Mouse (Mus musculus) spleen, adult 2 months (tissue): ENCODE data around the gene Gars. TPM values are rescaled to one million over a fixed set of nuclear protein-coding genes. Genes with fewer than 3 reads are reported as not detected.

Experiments
- DNase-seq, 2 experiments: peaks; one replicate each; pipeline versions ENCODE4 v3.0.0 to v3.0.0-alpha.2; 2012 to 2021; ENCODE audit warnings: low spot score in 2 of 2, low read depth in 1 of 2
- H3K27ac ChIP-seq: fragments of 200-500 bp; 2 replicates; pipeline ENCODE4 v1.5.1; 2012; ENCODE audit warnings: low read length, inconsistent platforms; ENCODE audit not compliant: insufficient read depth
- H3K27me3 ChIP-seq: fragments of 200-500 bp; 2 replicates; pipeline ENCODE4 v1.6.1; 2012; ENCODE audit warnings: mild to moderate bottlenecking, moderate library complexity, low read length, inconsistent platforms; ENCODE audit not compliant: control insufficient read depth, insufficient read depth
- H3K36me3 ChIP-seq: fragments of 200-500 bp; 2 replicates; pipeline ENCODE4 v1.6.1; 2012; ENCODE audit warnings: mild to moderate bottlenecking, low read length, inconsistent platforms; ENCODE audit not compliant: control insufficient read depth, insufficient read depth
- H3K4me1 ChIP-seq: fragments of 200-500 bp; 2 replicates; pipeline ENCODE4 v1.6.1; 2011; ENCODE audit warnings: inconsistent platforms; ENCODE audit not compliant: control insufficient read depth, insufficient read depth, insufficient read length
- H3K4me3 ChIP-seq: fragments of 200-500 bp; 2 replicates; pipeline ENCODE4 v1.5.1; 2011; ENCODE audit warnings: mild to moderate bottlenecking, inconsistent platforms; ENCODE audit not compliant: insufficient read depth, insufficient read length; ENCODE audit errors: extremely low read depth
- CTCF ChIP-seq: fragments of 200-500 bp; IDR thresholded peaks from 2 replicates; pipeline ENCODE4 v1.5.1; 2011; ENCODE audit warnings: mild to moderate bottlenecking, inconsistent platforms; ENCODE audit not compliant: insufficient read depth, insufficient read length, insufficient replicate concordance; ENCODE audit errors: extremely low read depth
- POLR2A ChIP-seq: fragments of 200-500 bp; IDR thresholded peaks from 2 replicates; pipeline ENCODE4 v1.6.1; 2011; ENCODE audit warnings: low read depth, low read length, inconsistent platforms
- WGBS: fragments of 180-500 bp; shearing (Covaris S2); methylation state at CpG from one replicate; pipeline ENCODE4 v1.1.7; 2018; 5-methylcytosine and 5-hydroxymethylcytosine counted together
- polyA plus RNA-seq: library from polyadenylated mRNA; depleted of rRNA; stranded (reverse); fragments of >200 nt; gene quantifications from 2 replicates; pipeline ENCODE4 v1.2.3, GENCODE M21; 2012

Gene Gars
- polyA plus RNA-seq, 1 experiment, result 17.1 TPM

DNA sequence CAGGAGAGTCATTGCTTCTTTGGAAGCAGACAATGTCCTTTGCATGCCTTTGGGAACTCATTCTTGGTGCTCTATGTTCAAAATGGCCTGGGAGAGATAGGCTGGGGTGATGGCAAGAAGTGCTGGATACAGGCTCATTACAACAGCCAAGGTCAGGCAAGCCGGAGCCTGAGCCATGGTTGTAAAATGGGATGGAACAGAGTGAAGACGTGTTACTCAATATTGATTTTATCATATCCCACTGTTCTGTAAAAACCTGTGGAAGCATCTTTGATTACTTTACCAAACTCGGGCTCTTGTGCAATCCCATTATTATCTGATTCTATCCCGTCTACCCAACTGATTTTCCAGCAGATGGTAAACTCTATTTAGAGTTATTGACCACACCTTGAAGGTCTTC lies 36.5 kb upstream of the Gars start:
- no peak for DNase-seq
- no peaks in the 10 kb centered on the region for H3K36me3 ChIP-seq
- 87% methylated on average over 4 of the region's 4 CpGs for WGBS

DNA sequence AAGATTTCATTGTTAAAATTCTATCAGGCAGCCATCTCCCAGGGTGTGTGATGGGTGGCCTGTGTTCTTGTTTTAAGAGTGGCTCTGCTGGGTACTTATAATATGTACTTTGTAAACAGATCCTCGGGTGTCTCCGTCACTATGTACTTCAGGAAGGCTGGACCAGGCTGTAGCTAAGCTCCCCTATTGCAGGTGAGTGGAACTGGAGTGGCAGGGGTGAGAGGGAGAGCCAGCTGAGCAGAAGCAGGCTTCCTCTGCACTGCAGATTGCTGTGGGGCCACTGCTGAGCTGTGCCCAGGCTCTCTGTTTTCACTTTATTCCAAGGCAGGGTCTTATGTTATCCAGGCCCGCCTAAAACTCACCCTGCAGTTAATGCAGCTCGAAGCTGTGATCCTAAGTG lies 35.4 kb upstream of the Gars start:
- DNase-seq, result no peak
- Histone ChIP-seq H3K27me3 (no peaks in the 10 kb centered on the region), H3K4me1 (no peaks in the 10 kb centered on the region), H3K27ac (no peak overlapping the region), H3K36me3 (no peaks in the 10 kb centered on the region), H3K4me3 (no peak overlapping the region)
- WGBS, result 86% methylated on average over 4 of the region's 4 CpGs
- no peak for TF ChIP-seq POLR2A
- TF ChIP-seq CTCF, result no peak

More for the DNA sequence above, 36.5 kb upstream of the Gars start:
- no peaks in the 10 kb centered on the region for H3K4me1 ChIP-seq
- H3K27ac ChIP-seq, result no peak overlapping the region
- H3K27me3 ChIP-seq, result no peaks in the 10 kb centered on the region
- no peak overlapping the region for H3K4me3 ChIP-seq
- TF ChIP-seq CTCF (no peak), POLR2A (no peak)

DNA sequence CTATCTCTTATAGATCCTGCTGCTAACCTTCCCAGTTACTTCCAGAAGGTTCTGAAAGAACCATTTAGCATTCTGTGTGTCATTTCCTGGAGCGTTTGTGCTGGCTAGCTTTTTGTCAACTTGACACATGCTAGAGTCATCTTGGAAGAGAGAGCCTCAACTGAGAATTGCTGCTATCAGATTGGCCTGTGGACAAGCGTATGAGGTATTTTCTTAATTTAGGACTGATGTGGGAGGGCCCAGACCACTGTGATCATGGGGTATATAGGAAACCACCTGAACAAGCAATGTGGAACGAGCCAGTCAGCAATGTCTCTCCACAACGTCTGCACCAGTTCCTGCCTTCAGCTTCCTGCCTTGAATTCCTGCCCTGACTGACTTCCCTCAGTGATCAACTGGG lies 34.2 kb upstream of the Gars start:
- H3K27me3 ChIP-seq, result no peaks in the 10 kb centered on the region
- H3K36me3 ChIP-seq, result no peaks in the 10 kb centered on the region
- H3K4me1 ChIP-seq, result no peaks in the 10 kb centered on the region
- DNase-seq, result no peak
- H3K27ac ChIP-seq, result no peak overlapping the region
- 49% methylated on average over 4 of the region's 4 CpGs for WGBS
- TF ChIP-seq POLR2A (no peak), CTCF (no peak)
- H3K4me3 ChIP-seq, result no peak overlapping the region

DNA sequence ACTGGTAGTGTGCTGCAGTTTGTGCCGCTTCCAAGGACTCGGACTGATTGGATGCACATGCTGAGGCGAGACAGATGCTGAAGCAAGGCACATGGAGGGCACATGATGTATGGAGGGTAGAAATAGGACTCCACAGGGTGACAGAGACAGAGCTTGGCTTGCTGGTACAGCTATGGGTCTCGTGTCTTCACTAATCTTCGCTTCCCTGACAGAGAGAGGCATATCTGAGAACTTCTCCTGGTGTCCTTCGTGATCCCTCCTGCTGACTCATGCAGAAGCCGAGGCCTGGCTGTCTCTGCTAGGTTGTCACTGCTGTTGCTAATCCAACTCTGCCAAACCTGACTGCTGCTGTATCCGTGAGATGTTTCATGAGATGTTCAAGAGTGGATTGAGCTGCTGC lies 29.4 kb upstream of the Gars start:
- TF ChIP-seq CTCF (no peak), POLR2A (no peak)
- 92% methylated on average over 8 of the region's 8 CpGs for WGBS

DNA sequence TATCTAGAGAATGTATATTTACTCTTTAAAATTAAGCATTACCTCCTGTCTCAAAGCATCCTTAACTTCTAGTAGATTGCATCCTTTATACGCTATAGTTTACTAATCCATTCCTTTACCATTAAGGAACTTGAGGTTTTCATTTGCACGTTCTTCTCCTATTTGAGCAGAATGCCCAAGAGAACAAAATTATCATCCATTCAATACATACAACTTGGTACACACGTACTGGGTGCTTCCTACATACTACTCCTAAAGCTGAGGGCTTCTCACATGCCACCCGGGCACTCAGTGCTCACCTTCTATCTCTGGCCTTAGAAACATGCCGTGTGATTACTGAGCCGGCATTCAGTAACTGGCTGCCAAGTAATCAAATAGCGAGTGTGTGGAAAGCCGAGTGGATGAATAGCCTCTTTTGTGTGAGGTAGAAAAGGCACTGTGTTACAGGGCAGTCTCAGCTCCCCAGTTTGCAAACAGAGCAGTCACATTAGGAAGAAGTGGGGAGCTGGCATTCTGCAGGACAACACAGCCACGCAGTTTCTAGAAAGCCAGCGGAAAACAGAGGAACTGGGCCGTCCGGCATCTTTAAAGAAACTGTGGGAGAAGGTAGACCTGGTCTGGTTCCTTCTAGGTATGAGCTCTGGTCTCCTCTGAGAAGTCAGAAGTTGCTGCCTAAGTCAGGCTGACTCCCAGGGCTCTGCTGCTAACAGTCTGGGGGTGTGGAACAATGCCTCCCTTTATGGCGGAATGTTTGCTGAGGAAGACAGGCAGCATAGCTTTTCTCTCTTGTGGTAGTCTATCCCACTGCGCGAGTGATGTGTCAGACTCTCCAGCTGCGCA lies 28.2 kb upstream of the Gars start:
- Histone ChIP-seq H3K4me3 (no peak overlapping the region), H3K36me3 (no peaks in the 10 kb centered on the region), H3K27ac (no peak overlapping the region), H3K4me1 (no peaks in the 10 kb centered on the region), H3K27me3 (no peaks in the 10 kb centered on the region)
- WGBS, result 77% methylated on average over 16 of the region's 16 CpGs
- no peak for DNase-seq
- no peak for TF ChIP-seq POLR2A
- no peak for TF ChIP-seq CTCF

More for the DNA sequence above, 29.4 kb upstream of the Gars start:
- Histone ChIP-seq H3K4me3 (no peak overlapping the region), H3K27ac (no peak overlapping the region), H3K27me3 (no peaks in the 10 kb centered on the region), H3K4me1 (no peaks in the 10 kb centered on the region), H3K36me3 (no peaks in the 10 kb centered on the region)
- DNase-seq, result no peak

DNA sequence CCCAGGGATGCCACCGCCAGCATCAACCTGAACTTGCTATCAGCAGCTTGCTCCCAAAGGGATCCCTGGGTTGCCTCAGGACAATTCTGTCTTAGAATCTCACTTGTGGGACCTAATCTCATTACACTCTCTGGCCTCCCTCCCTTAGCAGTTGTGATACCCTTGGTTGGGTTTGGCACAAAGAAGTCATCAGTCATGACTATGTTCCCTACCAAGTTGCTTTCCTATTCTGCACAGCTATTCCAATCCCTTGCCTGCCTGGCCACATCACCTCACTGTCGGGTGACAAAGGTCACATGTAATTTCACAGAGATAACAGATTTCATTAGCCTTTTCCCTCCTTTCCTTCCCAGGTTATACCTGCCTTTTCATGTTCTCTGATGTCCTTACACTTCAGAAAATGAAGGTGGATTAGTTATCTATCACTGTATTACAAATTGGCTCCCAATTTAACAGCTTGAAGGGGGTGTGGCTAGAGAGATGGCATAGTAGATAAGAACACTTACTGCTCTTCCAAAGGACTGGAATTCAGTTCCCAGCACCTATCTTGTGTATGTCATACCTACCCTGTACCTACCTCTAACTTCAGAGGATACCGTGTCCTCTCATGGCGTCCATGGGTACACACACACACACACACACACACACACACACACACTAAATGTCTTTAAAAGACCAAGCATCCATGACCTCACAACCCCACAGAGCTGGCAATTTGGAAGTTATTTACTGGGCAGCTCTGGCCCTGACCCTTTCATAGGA lies 27.3 kb upstream of the Gars start:
- DNase-seq, result no peak
- Histone ChIP-seq H3K27ac (no peak overlapping the region), H3K27me3 (no peaks in the 10 kb centered on the region), H3K36me3 (no peaks in the 10 kb centered on the region), H3K4me3 (no peak overlapping the region), H3K4me1 (0 out of 2 replicates have a peak, but pooled peaks cover under 1% of the 10 kb centered on the region)
- TF ChIP-seq POLR2A (no peak), CTCF (no peak)
- WGBS, result 84% methylated on average over 4 of the region's 4 CpGs
